Mouse (Mus musculus) cortical plate, adult 2 months (tissue): Measurements from ENCODE around the gene Mterf4. TPM values are rescaled to one million over a fixed set of nuclear protein-coding genes. Genes with fewer than 3 reads are reported as not detected.
"Not testable (repeated sequence)": the region's sequence is repeated elsewhere in the genome, so short reads cannot be mapped to it uniquely, and the experiment has no call there.

ENCODE experiments used
- H3K27ac ChIP-seq: fragments of 200-500 bp; 2 replicates; pipeline ENCODE4 v1.5.1; 2012; ENCODE audit warnings: low read length, control low read depth, inconsistent platforms; ENCODE audit not compliant: insufficient read depth
- H3K4me1 ChIP-seq: fragments of 200-500 bp; 2 replicates; pipeline ENCODE4 v1.6.1; 2011; ENCODE audit warnings: low read length; ENCODE audit not compliant: control insufficient read depth, insufficient read depth
- H3K4me3 ChIP-seq: fragments of 200-500 bp; 2 replicates; pipeline ENCODE4 v1.5.1; 2011; ENCODE audit warnings: mild to moderate bottlenecking, low read length, control low read depth; ENCODE audit not compliant: insufficient read depth
- CTCF ChIP-seq: fragments of 200-500 bp; IDR thresholded peaks from 2 replicates; pipeline ENCODE4 v1.5.1; 2011; ENCODE audit warnings: mild to moderate bottlenecking, control low read depth, low read length; ENCODE audit not compliant: insufficient read depth; ENCODE audit errors: extremely low read depth
- POLR2A ChIP-seq: fragments of 200-500 bp; IDR thresholded peaks from 2 replicates; pipeline ENCODE4 v1.6.1; 2011; ENCODE audit warnings: mild to moderate bottlenecking, low read length, control low read depth; ENCODE audit not compliant: insufficient read depth; ENCODE audit errors: extremely low read depth
- polyA plus RNA-seq: library from polyadenylated mRNA; depleted of rRNA; stranded (reverse); fragments of >200 nt; gene quantifications from 2 replicates; pipeline ENCODE4 v1.2.3, GENCODE M21; 2012

Gene Mterf4
- polyA plus RNA-seq, 1 experiment: 18.7 TPM

DNA sequence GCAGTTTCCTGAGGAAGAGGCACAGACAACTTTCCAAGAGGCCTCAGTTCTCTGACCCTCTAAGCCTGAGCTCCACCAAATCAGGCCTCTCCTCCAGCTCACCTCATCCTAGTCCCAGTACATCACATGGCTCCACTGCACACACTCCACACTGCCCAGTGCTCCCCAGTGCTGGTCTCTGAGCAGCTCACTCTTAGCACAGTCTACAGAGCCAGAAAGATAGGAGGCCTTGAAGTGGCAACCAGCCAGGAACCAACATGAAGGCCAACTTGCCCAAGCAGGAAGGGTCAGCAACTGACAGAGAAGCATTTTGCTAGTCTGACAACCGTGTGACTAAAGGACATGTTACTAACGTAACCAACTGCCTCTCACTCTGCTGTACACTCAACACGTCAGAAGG, 5.1 kb downstream of the Mterf4 start:
- TF ChIP-seq CTCF (no peak), POLR2A (no peak)
- Histone ChIP-seq H3K4me1 (no peaks in the 10 kb centered on the region), H3K4me3 (no peak overlapping the region), H3K27ac (no peak overlapping the region)

DNA sequence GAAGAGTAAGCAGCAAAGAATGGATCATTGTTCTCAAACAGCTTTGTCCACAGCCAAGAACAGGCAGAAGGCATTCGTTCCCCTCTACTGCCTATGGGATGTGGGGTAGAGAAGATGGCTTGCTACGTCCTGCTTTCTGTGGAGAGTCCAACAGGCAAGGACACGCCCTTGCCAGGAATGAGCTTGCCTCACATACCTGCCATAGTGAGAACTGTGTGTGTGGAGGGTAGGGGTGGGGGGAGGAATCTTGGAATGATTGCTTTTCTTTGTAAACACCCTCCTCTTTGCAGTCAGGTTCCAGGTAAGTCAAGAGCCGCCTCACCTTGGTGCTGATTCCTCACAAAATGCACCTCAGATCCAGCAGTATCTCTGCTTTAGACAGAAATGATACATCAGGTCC, 5.9 kb downstream of the Mterf4 start:
- Histone ChIP-seq H3K4me1 (no peaks in the 10 kb centered on the region), H3K27ac (no peak overlapping the region), H3K4me3 (no peak overlapping the region)
- TF ChIP-seq POLR2A (no peak), CTCF (no peak)

DNA sequence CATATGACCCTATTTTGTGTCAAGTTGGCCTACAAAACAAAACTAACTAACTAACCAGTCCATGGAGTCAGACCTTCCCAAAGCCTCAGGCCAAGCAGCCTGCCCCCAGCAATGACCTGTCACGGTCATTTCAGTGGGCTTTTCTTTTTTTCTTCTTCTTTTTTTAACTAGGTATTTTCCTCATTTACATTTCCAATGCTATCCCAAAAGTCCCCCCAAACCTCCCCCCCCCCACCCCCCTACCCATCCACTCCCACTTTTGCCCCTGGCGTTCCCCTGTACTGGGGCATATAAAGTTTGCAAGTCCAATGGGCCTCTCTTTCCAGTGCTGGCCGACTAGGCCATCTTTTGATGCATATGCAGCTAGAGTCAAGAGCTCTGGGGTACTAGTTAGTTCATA, 11.2 kb downstream of the Mterf4 start:
- H3K4me3 ChIP-seq, H3K27ac ChIP-seq, H3K4me1 ChIP-seq: not testable (repeated sequence)

DNA sequence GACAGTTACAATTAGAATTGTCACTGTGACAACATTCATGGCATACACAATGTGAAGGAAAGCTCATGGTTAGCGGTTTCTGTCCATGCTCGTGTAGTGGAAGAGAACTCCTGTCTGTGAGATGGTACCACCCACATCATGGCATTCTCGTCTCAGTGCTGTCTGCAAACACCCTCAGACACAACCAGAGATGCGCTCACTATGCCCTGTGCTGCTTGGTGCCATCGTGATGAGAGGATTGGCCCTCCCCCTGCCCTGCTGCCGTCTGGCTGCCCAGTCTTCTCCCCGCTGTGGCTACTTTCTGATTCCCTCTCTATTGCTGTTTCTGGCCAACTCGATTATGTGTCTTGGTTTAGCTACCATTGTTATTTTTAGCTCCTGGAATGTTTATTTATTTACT, 13.7 kb downstream of the Mterf4 start:
- Histone ChIP-seq H3K27ac (no peak overlapping the region), H3K4me1 (no peaks in the 10 kb centered on the region), H3K4me3 (no peak overlapping the region)
- TF ChIP-seq CTCF: no peak
- no peak for TF ChIP-seq POLR2A

DNA sequence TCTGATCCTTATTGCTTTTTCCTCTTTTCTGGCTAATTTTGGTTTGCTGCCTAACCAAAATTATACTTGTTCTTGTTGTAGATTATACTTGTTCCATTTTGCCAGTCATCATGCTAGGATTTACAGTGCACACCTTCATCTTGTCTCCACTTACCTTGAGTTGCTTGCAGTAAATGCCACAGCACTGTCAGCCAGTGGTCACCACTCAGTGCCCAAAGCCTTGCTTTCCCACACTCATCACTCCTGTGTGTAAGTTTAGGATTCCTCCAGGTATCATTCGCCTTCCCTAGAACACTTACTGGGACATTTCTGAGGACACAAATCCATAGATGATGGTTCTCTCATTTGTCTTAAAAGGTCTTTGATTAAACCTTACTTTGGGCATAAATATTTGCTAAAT, 14.1 kb downstream of the Mterf4 start:
- H3K27ac ChIP-seq: no peak overlapping the region
- TF ChIP-seq CTCF (no peak), POLR2A (no peak)
- H3K4me3 ChIP-seq: no peak overlapping the region
- H3K4me1 ChIP-seq: no peaks in the 10 kb centered on the region

DNA sequence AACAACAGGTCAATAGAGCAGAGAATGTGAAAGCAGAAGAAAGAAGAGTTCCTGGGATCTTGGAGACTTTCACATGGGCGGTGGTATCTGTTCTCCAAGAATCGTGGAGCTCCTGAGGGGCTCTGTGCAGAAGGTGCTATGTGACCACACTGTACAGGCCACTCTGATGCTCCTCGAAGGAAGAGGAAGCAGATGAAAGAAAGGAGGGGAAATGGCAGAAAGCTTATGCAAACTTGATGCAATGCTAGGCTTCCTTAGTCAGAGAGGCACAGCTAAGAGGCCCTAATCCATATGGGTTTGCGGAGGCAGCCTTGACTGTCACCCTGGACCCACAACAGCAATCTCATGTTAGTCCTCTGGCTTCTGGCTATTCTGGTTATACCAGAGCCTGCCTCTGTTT, 14.8 kb downstream of the Mterf4 start:
- H3K4me3 ChIP-seq: no peak overlapping the region
- no peak for TF ChIP-seq POLR2A
- no peak for TF ChIP-seq CTCF
- no peak overlapping the region for H3K27ac ChIP-seq
- H3K4me1 ChIP-seq: no peaks in the 10 kb centered on the region

DNA sequence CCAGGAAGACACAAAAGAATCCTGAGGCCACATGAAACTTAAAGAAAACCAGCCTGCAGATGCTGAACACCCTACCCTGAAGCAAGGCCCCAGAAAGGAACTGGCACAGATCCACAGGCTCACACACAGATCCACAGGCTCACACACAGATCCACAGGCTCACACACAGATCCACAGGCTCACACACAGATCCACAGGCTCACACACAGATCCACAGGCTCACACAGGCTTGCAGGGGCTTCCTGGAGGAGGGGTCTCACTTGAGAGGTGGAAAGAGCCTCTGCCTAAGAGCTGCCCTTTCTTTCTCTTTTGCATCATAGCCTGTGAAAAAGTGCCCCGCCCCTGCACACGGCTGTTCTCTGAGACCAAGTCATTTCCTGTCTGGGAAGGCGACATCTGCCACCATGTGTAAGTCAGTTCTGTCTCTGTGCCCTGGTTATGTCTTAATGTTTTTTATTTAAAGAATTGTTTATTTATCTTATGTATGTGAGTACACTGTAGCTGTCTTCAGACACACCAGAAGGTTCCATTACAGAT, 16.0 kb downstream of the Mterf4 start:
- TF ChIP-seq POLR2A: no peak
- TF ChIP-seq CTCF: no peak
- Histone ChIP-seq H3K4me3 (no peak overlapping the region), H3K27ac (no peak overlapping the region), H3K4me1 (no peaks in the 10 kb centered on the region)

DNA sequence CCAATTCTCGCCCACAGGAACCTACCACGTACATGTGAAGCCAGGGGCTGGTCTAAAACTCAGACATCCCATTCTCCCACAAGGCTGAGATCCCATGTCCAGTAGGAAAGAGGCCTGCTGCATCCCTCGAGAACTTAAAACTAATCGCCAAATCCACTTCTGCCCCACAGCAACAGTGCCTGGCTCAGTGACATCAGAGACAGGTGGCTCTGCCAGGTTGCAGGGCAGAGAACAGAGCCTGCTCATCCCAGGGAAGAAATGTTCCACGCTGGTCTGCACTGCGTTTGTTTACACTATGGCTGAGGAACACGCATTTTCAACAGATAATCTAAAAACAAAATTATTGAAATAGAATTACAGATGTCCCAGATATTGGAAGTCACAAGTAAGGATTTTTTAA, 28.7 kb downstream of the Mterf4 start:
- Histone ChIP-seq H3K4me3 (no peak overlapping the region), H3K4me1 (no peaks in the 10 kb centered on the region), H3K27ac (no peak overlapping the region)
- no peak for TF ChIP-seq CTCF
- no peak for TF ChIP-seq POLR2A

DNA sequence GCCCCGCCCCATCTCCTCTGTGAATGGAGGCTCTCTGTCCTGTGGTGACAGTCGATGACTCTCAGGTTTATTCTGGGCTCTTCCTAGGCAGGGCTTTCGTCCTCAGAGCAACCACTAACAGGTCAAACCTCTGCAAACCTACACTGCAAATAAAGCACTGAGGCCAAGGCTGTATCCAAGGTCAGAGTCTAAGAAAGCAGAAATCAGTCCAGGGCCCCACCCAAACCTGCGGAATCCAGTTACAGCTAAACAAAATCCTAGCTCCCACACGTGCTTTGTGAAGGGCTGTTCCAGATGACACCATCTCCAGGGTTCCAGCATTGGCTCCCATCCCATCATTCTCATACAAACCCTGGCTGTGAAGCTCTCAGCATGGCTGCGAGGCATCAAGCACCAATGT, 30.2 kb downstream of the Mterf4 start:
- H3K27ac ChIP-seq: no peak overlapping the region
- TF ChIP-seq CTCF: no peak
- TF ChIP-seq POLR2A: no peak
- H3K4me3 ChIP-seq: no peak overlapping the region
- no peaks in the 10 kb centered on the region for H3K4me1 ChIP-seq

DNA sequence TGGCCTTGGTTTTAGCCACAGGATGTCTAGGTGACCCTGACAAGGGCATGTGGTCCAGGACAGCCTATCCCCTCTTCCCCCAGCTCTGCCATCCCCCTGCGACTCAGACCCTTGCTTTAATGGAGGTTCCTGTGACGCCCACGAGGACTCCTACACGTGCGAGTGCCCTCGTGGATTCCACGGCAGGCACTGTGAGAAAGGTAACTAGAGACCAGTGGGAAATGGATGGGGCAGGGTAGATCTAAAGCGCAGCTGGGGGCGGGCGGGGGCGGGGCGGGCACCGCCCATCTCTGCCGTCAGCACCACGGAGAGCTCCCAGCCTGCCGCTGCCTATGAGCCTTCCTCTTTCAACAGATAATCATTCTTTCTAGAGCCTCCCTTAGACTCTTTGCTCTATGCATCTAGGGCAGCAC, 33.3 kb downstream of the Mterf4 start:
- no peak overlapping the region for H3K27ac ChIP-seq
- no peak overlapping the region for H3K4me3 ChIP-seq
- TF ChIP-seq CTCF (no peak), POLR2A (no peak)
- H3K4me1 ChIP-seq: no peaks in the 10 kb centered on the region

DNA sequence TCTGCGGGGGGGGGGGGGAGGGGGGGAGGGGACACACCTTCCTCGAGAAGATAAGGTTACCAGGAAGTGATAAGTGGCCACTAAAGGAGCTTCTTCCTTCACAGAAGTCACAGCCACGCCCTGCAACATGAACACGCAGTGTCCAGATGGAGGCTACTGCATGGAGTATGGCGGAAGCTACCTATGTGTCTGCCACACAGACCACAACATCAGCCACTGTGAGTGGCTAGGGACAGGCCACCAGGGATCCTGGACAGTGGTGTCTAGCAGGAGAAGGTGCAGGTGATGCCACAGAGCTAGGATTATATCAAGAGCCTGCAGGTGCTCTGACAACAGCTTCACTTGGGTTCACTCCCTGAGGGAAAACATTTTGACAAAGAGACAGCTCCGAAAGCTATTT, 34.0 kb downstream of the Mterf4 start:
- no peak for TF ChIP-seq CTCF
- TF ChIP-seq POLR2A: no peak
- Histone ChIP-seq H3K27ac (no peak overlapping the region), H3K4me1 (no peaks in the 10 kb centered on the region), H3K4me3 (no peak overlapping the region)
